Mouse (Mus musculus) cortical plate, adult 2 months (tissue): ENCODE results near the gene Idnk.

Source experiments
- CTCF ChIP-seq: fragments of 200-500 bp; IDR thresholded peaks from 2 replicates; pipeline ENCODE4 v1.5.1; 2011; ENCODE audit warnings: mild to moderate bottlenecking, control low read depth, low read length; ENCODE audit not compliant: insufficient read depth; ENCODE audit errors: extremely low read depth
- POLR2A ChIP-seq: fragments of 200-500 bp; IDR thresholded peaks from 2 replicates; pipeline ENCODE4 v1.6.1; 2011; ENCODE audit warnings: mild to moderate bottlenecking, low read length, control low read depth; ENCODE audit not compliant: insufficient read depth; ENCODE audit errors: extremely low read depth

DNA sequence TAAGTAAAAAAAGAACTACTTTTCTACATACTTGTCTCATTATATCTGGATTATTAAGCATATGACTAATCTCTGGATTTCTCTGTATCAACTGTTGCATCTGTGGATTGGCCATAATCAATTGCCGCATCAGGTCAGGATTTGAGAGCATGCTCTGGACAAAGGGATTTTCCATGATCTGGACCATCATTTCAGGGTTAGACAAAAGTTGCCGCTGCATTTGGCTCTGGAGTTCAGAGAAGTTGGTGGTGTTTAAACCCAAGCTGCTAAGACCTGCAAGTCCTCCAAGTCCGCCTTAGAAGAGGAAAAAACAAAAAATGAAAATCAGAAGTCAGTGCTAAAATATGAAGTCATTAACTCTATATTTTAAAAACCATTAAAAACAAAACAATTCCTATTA, 35.8 kb downstream of the Idnk start:
- TF ChIP-seq CTCF (no peak), POLR2A (no peak)
